Mouse (Mus musculus) lung, adult 2 months (tissue): ENCODE data around the gene Pdzph1. TPM values are rescaled to one million over a fixed set of nuclear protein-coding genes. Genes with fewer than 3 reads are reported as not detected.

Experiments used
- DNase-seq: peaks from one replicate; pipeline ENCODE4 v3.0.0; 2022
- H3K4me1 ChIP-seq: fragments of 200-500 bp; 2 replicates; pipeline ENCODE4 v1.6.1; 2011; ENCODE audit warnings: low read length; ENCODE audit not compliant: control insufficient read depth, insufficient read depth
- H3K4me3 ChIP-seq: fragments of 200-500 bp; replicated peaks from 2 replicates; pipeline ENCODE3; 2011; ENCODE audit warnings: low read depth, mild to moderate bottlenecking, control low read depth, low read length; ENCODE audit errors: extremely low read depth
- CTCF ChIP-seq: fragments of 200-500 bp; IDR thresholded peaks from 2 replicates; pipeline ENCODE4 v1.5.1; 2011; ENCODE audit warnings: mild to moderate bottlenecking, low read length, control low read depth; ENCODE audit not compliant: insufficient read depth
- POLR2A ChIP-seq: fragments of 200-500 bp; IDR thresholded peaks from 2 replicates; pipeline ENCODE4 v1.6.1; 2011; ENCODE audit warnings: low read depth, mild to moderate bottlenecking, control low read depth, low read length, borderline replicate concordance; ENCODE audit errors: extremely low read depth
- WGBS: fragments of 180-500 bp; shearing (Covaris S2); methylation state at CpG from one replicate; pipeline ENCODE4 v1.1.7; 2018; 5-methylcytosine and 5-hydroxymethylcytosine counted together
- polyA plus RNA-seq: library from polyadenylated mRNA; depleted of rRNA; stranded (reverse); fragments of >200 nt; gene quantifications from 2 replicates; pipeline ENCODE4 v1.2.3, GENCODE M21; 2012

Gene Pdzph1
- polyA plus RNA-seq, 1 experiment = not detected

GRCm38 (mm10) chr17:58923316-58923866, 67.8 kb downstream of the Pdzph1 start:
- H3K4me1 ChIP-seq = no peaks in the 10 kb centered on the region
- TF ChIP-seq POLR2A (no peak), CTCF (no peak)
- H3K4me3 ChIP-seq = no peak overlapping the region
- no peak for DNase-seq
- 76% methylated on average over 7 of the region's 7 CpGs for WGBS

- WGBS = 63% methylated on average over 2 of the region's 2 CpGs
- TF ChIP-seq POLR2A = no peak
- Histone ChIP-seq H3K4me3 (no peak overlapping the region), H3K4me1 (no peaks in the 10 kb centered on the region)
- no peak for DNase-seq
Measured at GRCm38 (mm10) chr17:58922821-58923220, 68.4 kb downstream of the Pdzph1 start.

GRCm38 (mm10) chr17:58919927-58920326, 71.2 kb downstream of the Pdzph1 start:
- WGBS = 80% methylated on average over 4 of the region's 4 CpGs
- TF ChIP-seq CTCF (no peak), POLR2A (no peak)
- H3K4me3 ChIP-seq = no peak overlapping the region
- DNase-seq = no peak
- no peaks in the 10 kb centered on the region for H3K4me1 ChIP-seq

- Histone ChIP-seq H3K4me3 (no peak overlapping the region), H3K4me1 (no peaks in the 10 kb centered on the region)
- TF ChIP-seq POLR2A (no peak), CTCF (no peak)
- WGBS = 16% methylated on average over 8 of the region's 8 CpGs
- DNase-seq = no peak
Measured at GRCm38 (mm10) chr17:58919061-58919460, 72.1 kb downstream of the Pdzph1 start.

GRCm38 (mm10) chr17:58918539-58918938, 72.6 kb downstream of the Pdzph1 start:
- Histone ChIP-seq H3K4me3 (no peak overlapping the region), H3K4me1 (no peaks in the 10 kb centered on the region)
- WGBS = 79% methylated on average over 3 of the region's 3 CpGs
- DNase-seq = no peak
- TF ChIP-seq POLR2A = no peak

- H3K4me3 ChIP-seq = no peak overlapping the region
- TF ChIP-seq POLR2A (no peak), CTCF (no peak)
- no peaks in the 10 kb centered on the region for H3K4me1 ChIP-seq
- 68% methylated on average over 7 of the region's 7 CpGs for WGBS
- DNase-seq = no peak
Measured at GRCm38 (mm10) chr17:58911564-58911963, 79.6 kb downstream of the Pdzph1 start.

- 36% methylated on average over 8 of the region's 8 CpGs for WGBS
- no peaks in the 10 kb centered on the region for H3K4me1 ChIP-seq
- DNase-seq = peak; percentile 7
- no peak for TF ChIP-seq POLR2A
- TF ChIP-seq CTCF = no peak
- no peak overlapping the region for H3K4me3 ChIP-seq
Measured at GRCm38 (mm10) chr17:58909061-58909661, 82.0 kb downstream of the Pdzph1 start.

- no peak for DNase-seq
- Histone ChIP-seq H3K4me3 (no peak overlapping the region), H3K4me1 (no peaks in the 10 kb centered on the region)
- TF ChIP-seq POLR2A (no peak), CTCF (no peak)
- WGBS = 58% methylated on average over 2 of the region's 2 CpGs
Measured at GRCm38 (mm10) chr17:58906001-58906400, 85.2 kb downstream of the Pdzph1 start.

GRCm38 (mm10) chr17:58891488-58892210, 99.5 kb downstream of the Pdzph1 start:
- WGBS = 46% methylated on average over 4 of the region's 4 CpGs
- Histone ChIP-seq H3K4me1 (no peaks in the 10 kb centered on the region), H3K4me3 (no peak overlapping the region)
- TF ChIP-seq POLR2A (no peak), CTCF (no peak)
- no peak for DNase-seq
